Mouse (Mus musculus) layer of hippocampus, postnatal 10 days (tissue): ENCODE data around the gene Cln6. TPM values are rescaled to one million over a fixed set of nuclear protein-coding genes. Genes with fewer than 3 reads are reported as not detected.
"Not testable (repeated sequence)": the region's sequence is repeated elsewhere in the genome, so short reads cannot be mapped to it uniquely, and the experiment has no call there.

Experiments used
- DNase-seq, 2 experiments: peaks; one replicate each; pipeline ENCODE4 v3.0.0; 2021; ENCODE audit warnings: low spot score in 2 of 2
- total RNA-seq, 2 experiments: library from RNA; stranded (reverse); gene quantifications; 2 replicates each; pipeline ENCODE4 v1.2.3; 2021

Gene Cln6
- total RNA-seq, 2 experiments from 2014 or later = 9.2 to 9.7 TPM

DNA sequence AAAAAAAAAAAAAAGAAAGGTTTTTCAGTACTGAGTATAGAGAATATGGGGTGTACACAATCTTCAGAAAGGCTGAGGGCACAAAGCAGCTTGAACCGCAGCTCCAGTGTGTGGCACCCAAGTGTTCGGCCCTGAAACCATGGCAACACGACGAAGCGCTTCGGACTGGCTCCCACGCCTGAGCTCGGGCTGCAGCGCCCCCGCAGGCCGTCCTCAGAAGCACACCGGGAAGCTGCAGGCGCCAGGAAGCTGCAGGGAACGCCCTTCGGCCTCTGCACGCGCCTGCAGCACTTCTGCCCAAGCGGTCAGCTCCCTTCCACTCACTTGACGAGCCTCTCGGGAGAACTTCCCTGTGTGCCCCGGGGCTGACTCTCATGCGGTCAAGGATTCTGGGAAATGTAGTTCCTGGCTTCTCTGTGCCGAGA is 9.9 kb upstream of the Cln6 start:
- DNase-seq = peak; percentile 96 to 97

DNA sequence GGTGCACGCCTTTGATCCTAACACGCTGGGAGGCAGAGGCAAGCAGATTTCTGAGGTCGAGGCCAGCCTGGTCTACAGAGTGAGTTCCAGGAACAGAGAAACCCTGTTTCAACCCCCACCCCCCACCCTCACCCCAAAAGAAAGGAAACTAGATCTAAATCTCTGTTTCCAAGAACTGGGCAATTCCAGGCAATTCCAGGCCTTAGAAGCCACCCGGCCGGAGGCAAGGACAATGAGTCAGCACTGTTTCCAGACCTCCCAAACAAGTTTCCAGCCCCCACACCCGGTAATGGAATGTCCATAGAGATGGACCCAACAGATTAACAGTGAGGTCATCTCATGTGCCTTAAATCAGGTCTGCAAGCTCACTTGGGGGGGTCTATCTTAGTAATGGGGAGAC is 8.7 kb upstream of the Cln6 start:
- no peak for DNase-seq

DNA sequence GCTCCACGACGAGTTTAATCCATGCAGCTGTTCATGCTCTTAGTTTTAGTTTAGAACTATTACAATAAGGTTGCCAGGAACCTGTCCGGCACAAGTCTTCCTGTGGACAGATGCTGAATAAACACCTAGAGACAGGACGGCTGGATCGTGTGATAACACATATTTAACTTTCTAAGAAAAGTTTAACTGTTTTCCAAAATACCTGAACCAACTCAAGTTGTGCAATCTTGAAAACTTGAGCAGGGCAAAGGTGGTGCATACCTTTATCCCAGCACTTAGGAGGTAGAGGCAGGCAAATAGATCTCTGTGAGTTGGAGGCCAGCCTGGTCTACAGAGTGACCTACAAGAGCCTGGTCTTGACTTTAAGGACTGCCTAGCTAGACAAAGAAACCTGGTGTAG is 3.7 kb upstream of the Cln6 start:
- no peak for DNase-seq

DNA sequence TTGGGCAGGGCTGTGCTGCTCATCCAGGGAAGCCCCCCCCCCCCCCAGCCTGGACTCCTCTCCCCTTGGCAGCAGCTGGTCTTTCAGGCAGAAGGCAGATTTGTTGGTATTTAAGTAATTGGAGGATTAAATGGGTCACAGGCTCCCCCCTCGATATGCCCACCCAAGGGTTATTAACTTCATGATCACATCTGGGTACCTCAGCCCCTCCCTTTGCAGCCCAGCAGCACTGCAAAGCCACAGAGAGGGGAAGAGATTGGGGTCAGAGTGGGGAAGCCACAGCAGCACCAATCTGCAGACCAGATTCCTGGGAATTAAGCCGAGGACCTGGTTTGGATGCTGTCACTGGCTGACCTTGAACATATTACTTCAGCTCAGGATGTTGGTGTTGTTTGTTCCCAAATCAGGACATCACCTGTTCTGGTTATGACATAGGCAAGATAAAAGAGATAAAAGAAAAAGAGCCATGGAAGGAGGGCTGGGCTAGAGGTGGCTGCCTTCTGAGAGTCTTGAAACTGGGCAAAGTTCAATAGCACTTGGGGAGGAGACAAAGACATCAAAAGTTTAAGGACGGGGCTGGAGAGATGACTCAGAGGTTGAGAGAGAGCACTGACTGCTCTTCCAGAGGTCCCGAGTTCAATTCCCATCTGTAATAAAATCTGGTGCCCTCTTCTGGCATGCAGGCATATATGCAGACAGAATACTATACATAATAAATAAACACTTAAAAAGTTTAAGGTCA is 2.7 kb upstream of the Cln6 start:
- no peak for DNase-seq

DNA sequence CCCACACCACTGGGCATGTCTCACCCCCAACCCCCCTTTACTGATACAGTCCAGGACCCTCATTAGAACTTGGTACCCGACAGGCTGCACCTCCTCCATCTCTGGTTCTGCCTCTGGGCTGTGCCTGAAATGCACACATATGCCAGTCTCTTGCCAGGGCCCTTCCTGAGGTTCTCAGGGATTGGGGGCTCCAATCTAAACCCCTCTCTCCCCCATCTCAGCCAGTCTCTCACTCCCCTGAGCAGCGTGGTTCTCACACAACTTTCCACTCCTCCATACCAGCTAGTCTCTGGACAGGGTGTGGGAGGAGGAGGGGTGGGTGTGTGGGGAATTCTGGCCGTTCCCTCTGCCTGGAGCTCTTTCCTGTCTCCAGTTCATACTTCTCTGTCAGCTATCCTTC is 974 bp upstream of the Cln6 start:
- no peak for DNase-seq

DNA sequence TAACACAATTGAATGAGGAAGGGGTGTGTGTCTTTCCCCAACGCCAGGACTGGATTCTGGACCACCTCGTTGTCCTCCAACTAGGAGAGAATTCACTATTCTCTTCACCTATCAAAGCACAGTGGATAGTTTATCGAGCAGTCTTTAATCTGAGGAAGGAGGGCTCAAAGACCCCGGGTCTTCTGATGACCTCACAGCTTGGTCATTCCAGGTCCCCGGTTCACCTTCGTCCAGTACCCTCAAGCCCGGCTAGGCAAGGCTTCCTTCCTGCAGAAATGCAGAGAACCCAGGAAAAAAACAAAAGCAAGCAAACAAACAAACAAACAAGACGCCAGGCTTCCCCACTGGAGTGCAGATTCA is 459 bp upstream of the Cln6 start:
- no peak for DNase-seq

DNA sequence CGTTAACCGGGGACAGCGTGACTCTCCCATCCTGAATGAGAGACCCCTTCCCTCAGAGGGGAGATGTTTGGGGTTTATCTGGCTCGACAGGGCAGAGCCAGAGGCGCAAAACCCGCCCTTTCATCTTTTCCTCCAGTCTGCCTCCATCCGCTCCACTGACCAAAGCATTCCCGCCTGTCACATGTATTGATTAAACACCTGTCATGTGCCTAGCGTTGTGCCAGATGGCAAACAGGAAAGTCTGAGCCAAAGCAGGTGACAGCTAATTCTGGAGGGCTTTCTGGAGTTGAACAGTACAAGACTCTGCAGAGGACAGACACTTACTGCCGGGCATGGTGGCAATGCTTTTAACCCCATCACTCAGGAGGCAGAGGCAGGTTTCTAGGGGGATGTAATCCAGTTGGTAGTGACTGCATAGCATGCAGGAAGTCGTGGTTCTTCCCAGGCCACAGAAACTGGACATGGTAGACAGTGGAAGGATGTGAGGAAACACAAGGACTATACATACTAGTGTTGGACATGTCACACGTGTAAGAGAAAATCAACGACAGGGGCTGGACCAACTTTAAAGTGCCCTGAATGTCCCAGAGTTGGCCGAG is 686 bp downstream of the Cln6 start:
- no peak for DNase-seq

DNA sequence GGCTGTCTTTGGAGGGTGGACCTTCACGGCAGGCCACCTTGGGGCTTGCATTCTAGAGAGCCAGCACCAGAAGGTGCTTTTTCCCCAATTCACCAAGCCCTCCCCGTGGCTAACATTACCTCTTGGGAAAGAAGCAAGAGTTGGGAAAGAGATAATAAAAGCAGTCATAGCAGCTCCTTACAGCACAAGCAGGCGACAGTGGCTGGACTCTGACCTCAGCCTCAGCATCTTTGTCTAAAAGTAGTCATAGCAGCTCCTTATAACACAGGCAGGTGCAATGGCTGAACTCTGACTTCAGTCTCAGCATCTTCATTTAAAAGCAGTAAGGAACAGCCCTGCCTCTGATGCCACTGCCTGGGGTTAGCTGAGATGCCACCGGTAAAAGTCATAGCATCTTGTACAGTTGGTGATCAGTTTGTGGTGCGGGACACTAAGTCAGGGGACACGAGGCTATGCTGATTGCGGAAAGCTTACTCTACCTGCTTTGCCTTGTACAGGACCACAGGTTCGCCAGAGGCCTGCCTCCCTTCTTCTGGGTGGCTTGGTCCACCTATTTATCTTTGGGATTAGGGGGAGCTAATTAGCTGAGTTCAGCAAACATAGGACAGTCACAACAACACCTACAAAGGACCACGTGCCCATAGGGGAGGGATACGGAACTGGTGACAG is 4.9 kb downstream of the Cln6 start:
- no peak for DNase-seq

DNA sequence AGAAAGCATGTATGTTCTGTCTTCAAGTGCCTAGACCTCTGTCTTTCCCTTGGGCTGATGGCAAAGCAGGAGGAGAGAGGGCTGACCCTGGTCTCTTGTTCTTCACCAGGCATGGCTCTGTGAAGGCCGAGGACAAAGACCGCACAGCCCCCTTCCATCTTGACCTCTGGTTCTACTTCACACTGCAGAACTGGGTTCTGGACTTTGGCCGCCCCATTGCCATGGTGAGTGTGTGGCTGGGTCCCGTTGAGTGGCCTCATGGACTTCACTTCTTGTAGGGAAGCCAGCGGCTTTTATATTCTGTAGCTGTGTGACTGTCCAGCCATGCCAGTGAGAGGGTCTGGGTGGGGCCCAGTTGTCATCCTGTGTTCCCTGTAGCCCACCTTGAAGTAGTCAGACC is 5.9 kb downstream of the Cln6 start:
- no peak for DNase-seq

DNA sequence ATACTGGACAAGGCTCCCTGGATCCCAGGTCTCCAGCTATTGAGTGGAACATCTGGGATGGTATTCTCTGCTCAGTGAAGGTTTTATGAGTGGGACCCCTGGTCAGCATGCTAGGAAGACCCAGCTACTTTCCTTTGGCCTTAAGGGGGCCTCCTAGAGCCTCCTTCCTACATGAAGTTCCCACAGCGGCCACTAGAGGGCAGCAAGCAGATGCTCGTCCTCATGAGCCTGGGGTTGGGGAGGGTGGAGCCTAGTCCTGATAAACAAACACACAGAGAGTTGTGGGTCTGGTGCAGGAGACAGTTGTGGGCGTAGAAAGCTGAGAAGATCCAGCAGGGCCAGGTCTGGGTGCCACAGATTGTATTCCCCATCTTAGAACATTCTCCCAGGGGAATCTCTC is 9.1 kb downstream of the Cln6 start:
- DNase-seq = peak; percentile 94 to 96

DNA sequence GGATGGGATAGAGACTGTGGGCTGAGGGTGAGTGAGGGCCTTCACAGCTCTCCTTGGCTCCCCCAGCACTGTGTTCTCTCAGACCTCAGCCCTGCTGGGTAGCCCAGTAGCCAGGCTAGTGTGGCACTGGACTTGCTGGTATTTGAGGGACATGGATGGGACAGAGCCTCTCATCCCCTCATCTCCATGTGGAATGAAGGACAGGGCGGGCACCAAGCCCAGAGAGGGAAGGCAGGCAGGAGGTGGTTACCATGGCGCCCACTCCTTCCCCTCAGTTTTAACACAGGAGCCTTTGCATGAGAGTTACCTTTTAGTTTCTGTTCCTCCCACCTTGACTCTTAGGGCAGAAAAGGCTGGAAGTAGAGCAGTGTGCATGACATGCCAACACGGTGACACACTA is 10.1 kb downstream of the Cln6 start:
- peak in 1 of 2 experiments; percentile 19 for DNase-seq

DNA sequence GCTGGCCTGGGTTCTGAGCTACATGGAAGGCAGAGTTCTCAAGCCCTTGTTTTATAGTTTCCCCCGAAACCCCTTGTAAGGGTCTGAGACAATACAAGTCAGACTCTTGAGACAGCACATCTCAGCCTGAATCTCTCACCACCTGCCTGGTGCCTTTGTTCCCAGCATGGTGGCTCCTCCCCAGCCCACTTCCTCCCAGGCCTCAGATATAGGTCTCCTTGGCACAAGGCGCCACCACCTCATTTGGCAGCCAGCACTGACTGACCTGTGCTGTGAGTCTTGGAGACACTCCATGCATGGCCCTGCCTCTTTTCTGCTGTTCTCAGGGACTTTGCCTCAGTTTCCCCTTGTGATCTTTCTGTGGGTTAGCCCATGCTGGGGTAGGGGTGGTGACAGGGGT is 13.0 kb downstream of the Cln6 start:
- no peak for DNase-seq

DNA sequence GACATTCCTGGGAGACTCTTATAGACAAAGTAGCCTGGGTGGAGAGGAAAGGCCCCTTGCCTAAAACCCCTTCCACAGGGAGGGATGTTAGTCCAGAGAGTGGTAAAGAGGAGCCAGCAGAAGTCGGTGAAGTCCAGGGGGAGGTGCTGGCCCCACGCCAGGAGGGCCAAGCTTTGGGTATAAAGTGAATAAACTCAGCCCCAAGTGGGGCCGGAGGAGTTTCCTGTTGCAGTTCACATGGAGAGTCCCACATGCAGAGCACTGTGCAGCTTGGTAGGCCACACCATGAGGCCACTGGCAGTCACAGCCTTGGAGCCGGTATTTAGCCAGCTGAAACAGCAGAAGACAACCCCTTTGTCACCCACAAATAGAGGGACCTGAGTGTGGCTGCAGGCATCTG is 15.9 kb downstream of the Cln6 start:
- DNase-seq = no peak

DNA sequence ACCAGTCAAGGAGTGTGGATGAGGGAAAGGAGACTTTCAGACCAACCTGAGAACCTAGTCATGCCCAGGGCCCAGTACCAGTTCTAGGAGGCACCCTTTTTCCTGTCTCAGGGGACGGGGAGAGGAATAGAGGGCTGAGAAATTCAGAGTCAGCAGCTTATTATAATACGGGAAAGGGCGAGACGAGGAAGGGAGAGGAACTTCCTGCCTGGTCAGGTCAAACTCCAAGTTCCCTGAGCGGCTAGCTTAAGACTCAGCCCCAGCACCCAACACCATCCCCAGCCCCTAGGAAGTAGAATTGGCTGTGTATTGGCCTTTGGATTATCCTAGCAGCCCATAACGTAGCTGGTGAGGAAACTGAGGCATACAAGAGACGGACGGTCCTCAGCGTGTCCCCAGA is 18.6 kb downstream of the Cln6 start:
- DNase-seq = no peak

DNA sequence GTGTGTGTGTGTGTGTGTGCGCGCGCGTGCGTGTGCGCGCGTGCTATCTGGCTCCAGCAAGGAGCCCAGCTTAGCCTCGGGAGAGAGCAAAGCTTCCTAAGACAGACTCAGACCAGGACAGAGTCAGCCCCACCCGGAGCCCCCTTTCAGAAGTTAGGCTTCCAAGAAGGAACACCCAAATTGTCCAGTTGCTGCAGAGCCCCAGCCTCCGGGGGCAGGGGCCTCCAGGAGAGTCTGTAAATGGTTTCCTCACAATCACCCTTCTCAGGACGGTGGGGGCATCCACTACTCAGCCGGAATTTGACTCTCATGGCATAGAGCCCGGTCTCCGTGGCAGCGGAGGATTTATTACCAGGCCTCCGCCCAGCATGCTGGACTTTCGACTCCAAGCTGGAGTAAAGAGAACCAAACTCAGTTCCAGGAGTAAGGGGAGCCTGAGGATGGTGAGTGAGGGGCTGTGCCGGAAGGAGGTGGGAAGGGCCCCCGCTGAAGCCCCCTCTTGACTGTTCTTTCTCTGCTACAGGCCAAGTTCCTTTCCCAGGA is 19.2 kb downstream of the Cln6 start, which contains the start of gene Calml4:
Calml4 (plus strand) TSS at position 362 of the 543 bp plus-strand sequence.
- peak in 1 of 2 experiments; percentile 33 for DNase-seq

DNA sequence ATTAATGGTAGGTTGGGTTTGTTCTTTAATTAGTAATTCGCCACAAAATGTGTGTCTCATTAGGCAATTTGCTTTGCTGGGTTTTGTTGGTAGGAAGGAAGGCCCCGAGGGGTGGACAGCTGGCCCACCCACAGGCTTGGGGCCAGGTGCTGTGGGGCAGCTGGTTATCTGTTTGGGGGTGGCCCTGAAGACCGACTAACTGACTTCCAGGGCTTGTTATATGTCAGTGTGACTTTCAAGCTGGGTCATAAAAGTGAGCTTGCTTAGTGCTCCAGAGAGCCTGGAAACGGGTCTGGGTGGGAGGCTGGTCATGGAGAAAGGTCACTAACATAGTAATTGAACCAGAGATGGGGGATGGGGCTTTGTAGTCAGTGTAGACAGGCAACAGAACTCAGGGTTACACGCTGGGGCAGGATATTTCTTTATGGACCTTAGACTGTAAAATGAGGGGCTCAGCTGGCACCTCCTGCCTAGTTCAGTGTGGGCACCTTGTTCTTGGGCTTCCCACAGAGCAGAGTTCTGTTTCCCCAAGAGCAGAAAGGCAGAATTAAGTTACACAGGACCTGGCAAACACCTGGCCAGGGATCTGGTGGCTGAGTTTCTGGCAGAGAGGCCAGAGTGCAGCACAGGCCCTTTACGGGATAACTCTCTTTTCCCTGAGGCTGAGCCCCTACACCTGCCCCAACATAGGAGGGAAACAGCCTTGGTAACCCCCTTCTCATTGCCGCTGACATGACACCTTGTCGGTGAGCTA is 19.9 kb downstream of the Cln6 start:
- DNase-seq = no peak

DNA sequence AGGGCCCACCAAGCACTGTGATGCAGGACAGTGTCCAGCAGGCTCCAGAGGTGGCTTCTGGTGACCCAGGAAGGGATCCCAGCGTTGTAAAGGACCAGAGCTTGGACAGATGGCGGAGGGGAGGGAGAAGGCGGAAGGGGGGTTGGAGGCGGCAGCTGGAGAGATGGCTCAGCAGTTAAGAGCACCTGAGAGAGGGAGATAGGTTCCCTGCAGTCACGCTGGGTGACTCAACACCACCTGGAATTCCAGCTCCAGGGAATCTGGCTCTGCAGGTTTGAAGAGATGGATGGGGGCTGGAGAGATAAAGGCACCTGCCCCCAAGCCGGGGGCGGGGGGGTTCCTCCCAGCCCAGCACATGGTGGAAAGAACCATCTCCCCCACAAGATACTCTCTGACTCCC is 21.5 kb downstream of the Cln6 start:
- DNase-seq = not testable (repeated sequence)

DNA sequence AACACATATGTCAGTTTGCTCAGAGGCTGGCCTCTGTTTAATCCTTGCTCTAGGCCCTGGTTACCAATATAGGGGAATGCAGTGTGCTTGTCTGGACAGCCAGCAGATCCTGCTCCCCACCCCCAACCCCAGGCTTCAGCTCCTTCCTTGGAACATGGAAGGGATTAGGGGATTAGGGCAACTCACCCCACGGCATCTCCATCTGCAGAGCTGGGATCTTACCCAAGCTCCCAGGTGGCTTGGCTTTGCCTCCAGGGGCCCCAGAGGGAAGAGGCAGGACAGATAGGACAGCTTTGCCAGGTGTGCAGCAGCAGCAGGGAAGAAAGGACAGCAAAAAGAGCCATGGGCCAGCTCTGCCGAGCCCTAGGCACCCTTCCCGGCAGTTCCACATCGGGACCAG is 22.3 kb downstream of the Cln6 start:
- no peak for DNase-seq

DNA sequence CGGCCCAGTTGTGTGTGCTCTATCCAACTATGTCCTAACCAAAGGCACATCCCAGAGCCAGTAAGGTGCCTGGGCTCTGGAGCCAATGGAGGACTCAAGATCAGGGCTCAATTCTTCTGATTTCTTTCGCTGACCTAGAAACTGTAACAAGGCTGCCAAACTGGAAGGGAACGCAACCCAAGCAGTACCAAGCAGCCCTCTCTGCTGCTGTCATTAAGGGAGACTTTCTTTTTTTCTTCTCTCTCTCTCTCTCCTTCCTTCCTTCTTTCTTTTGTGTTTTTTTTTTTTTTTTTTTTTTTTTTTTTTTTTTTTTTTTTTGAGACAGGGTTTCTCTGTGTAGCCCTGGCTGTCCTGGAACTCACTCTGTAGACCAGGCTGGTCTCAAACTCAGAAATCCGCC is 30.7 kb downstream of the Cln6 start:
- not testable (repeated sequence) for DNase-seq

DNA sequence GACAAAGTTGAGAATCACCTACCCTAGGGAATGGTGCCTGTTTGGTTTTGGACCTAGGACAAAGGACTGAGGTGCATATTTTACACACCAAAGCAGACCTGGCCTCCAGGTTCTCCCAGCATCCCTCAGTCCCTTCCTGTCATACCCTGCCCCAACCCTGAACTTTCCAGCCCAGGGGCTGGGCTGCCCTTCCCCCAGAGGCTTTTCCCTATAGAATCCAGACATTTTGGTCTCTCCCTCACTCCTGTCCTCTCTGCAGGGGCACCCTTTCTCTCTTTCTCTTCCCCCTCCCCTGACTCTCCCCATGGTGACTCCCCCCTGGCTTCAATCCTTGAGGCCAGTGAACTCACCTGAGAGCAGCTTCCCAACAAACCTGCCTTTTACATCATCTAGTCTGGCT is 32.1 kb downstream of the Cln6 start:
- DNase-seq = no peak

DNA sequence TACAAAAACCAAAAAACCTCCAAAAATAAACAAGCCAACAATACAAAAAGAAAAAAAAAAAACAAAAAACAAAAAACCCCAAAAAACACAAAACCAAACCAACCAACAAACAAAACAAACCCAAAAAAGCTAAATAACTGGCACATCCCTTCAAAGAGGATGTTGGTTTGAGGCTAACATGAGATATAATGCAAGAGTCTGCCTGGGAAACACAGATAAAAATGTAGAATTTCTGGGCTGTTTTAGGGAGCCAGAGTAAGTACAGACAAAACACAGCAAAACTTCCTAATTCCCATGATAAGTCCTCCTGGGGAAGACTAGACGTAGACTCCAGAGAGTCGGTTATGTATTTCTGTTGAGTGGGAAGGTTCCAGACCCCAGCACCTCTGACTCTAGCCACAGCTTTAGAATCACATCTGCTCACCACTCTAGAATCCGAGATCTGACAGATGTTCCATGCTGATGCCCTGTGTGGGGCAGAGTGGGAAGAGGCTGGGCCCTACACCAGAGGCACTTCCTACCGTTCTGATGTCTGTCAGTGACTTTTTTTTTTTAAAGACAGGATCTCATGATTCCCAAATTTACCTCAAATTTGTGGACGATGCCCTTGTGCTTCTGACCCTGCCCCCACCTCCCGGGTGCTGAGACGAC is 38.5 kb downstream of the Cln6 start:
- DNase-seq = no peak
